Mouse (Mus musculus) CD4-positive, CD25-positive, alpha-beta regulatory T cell, adult 4 months (primary cell): ENCODE measurements around the gene Vps54. TPM values are rescaled to one million over a fixed set of nuclear protein-coding genes. Genes with fewer than 3 reads are reported as not detected.
"Not testable (repeated sequence)": the region's sequence is repeated elsewhere in the genome, so short reads cannot be mapped to it uniquely, and the experiment has no call there.

Experiments used
- ATAC-seq: one replicate; pipeline ENCODE4 v1.8.0; 2017
- polyA plus RNA-seq, 2 experiments: library from polyadenylated mRNA; unstranded; fragments of 100-300 nt; shearing (Covaris generic); gene quantifications; one replicate each; pipeline ENCODE4 v1.2.1; 2017

Gene Vps54
- polyA plus RNA-seq, result 10 to 100 TPM; 83.8 to 89.5 TPM

DNA sequence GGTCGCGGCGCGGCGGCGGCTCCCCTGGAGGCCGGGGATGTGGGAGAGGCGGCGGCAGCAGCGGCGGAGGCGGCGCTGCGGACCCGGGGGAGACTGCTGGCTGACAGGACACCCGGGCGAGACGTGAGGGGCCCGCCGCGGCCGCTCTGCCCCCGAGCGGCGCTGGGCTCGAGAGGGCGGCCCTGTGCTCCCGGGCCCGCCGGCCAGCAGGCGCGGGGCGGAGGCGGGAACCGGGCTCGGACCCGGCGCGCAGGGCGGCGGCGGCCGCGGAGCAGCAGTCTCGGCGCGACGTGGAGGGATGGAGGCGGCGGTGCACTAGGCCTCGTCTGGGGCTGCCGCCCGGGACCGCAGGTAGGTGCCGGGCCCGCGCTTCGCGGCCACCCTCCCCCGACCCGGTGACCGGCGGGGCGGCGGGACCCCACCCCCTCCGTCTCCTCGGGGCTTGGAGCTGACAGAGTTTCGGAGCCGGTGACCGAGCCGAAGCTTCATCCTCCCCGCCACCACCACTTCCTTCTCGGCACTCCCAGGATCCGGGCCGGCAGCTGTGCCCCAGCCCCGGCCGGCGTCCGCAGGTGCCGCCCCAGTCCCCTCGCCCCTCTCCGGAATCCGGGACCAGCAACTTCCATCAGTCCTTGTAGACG lies at the start of gene Vps54:
TSS of gene Vps54 (plus strand) at position 261 of the 641 bp plus-strand sequence.
- ATAC-seq, result peak; percentile 30

DNA sequence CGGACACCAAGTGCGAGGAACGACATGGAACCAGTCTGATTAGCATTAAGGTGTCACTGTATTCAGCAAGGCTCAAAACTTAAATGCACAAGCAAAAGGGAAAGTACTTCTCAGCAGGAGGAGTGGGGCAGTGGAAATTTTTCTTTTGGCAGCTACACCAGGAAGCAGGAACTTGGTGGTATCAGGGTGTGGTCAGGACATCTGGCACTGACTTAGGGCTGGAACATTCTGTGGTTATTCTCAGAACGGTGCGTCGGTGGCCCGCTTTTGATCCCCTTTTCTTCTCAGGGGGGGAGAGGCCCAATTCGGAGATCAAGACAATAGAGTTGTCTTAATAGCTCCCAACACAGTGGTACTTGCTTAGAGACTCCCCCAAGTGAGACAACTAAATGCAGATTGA lies 47.3 kb upstream of the Vps54 start:
- not testable (repeated sequence) for ATAC-seq

DNA sequence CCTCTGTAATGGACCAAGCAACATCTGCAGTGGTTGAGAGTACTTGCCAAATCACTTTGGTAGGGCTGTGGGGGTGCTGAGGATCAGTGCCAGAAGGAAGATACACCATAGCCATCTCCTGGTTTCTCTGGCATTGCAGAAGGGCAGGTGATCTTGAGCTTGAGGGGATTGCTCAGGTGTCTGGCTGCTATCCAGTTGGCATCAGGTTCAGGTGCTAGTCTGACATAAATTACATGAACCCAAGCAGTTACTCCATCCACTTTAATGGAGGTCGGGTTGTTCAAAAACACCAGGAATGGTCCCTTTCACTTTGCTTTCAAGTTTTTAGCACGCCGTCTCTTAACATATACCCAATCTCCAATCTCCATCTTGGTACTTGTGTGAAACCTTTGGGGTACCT lies 44.2 kb upstream of the Vps54 start:
- ATAC-seq, result no peak

DNA sequence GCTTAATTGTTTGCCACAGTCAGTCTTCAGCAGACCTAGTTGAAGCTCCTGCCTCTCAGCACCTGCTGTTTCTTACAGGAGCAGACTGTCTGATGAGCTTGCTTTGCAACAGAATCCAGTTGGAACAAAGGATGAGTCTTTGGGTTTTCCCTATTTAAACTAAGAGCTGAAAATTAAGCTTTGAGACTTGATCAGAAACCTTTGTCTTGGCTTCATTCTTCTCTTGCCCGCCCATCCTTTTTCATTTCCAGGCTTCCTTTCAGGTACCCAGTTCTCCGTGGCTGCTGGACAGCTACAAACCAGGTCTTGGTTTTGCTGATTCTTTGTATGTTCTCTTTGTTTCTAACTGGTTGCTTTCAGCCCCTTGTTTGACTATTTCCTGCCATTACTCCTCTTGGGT lies 30.0 kb upstream of the Vps54 start:
- no peak for ATAC-seq

DNA sequence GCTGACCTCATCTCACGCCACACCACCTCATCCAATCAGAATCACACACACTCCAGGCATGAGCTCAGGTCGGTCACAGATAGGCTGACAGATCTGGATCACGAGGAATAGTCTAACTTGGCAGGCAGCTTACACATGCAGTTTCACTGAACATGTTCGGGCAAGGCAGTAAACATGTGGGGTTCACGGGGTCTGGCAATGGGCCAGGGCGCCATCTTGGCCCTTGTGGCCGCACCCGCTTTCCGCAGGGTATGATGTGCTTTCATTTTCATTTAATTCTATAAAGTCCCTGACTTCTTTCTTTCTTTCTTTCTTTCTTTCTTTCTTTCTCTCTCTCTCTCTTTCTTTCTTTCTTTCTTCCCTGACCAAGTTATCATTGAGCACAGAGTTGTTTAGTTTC lies 29.4 kb upstream of the Vps54 start:
- ATAC-seq, result not testable (repeated sequence)

DNA sequence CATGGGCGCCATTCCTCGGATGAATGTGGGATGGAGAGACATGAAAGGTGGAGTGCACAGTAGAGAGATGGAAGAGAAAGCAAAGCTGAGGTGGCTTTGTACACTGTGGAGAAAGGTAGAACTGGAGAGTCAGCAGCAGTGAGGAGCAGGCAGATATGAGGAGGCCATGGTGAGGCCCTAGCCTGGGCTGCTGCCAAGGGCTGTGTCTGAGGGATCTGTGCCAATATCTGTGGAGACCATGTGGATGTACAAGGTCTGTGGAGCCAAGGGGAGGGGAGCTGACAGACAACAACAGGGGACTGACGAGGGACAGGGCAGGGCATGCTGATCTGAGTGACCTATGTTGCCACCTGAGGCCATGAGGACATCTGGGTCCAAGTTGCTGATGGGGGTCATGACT lies 21.7 kb upstream of the Vps54 start:
- ATAC-seq, result no peak

DNA sequence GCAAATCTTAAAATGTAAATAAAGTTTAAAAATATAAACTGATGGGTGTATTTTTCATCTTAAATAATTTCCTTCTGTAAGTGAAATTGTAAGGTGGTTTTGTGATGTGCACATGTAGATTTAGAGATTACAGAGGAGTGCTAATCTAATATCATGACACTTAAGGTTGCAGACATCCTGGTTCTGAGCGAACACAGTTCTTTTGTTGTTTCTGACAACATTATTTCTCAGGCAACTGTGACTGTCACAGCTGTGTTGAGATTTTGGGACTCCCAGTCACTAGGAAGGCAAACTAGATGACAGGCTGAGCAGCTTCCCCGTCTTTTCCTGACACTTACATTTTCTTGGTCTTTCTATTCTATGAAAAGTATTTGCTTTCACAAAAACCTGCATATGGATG lies 19.8 kb upstream of the Vps54 start:
- ATAC-seq, result peak; percentile 27

DNA sequence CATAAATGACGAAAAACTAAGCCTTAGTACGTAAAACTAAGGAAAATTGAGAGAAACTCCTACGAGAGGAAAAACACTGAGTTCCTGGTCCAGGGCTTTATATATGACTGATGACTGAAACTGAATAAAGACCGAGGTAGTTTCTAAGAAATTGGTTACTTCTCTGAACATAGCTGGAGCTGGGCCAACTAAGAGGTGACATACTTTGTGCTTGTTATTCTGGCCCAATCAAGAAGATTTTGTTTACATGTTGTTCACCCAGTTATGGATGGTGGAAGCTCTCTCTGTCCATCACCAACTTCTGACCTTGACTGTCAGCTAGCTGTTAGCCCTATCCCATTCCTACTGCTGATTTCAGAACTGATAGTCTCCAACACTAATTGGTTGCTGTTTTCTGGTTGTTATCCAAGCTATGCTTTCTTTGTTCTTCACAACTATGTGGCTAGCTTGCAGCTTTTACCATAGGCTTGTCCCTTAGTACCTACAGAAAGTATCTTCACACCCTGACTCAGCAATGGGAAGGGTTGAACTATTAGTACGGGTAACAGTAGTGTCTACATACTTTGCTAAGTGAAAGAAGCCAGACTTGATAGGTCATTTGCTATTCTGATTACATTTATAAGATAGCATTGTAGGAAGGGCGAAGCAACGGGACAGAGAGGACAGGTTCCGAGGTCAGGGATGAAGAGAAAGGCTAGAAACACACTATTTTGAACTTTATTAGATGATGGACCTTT lies 19.1 kb upstream of the Vps54 start:
- no peak for ATAC-seq

DNA sequence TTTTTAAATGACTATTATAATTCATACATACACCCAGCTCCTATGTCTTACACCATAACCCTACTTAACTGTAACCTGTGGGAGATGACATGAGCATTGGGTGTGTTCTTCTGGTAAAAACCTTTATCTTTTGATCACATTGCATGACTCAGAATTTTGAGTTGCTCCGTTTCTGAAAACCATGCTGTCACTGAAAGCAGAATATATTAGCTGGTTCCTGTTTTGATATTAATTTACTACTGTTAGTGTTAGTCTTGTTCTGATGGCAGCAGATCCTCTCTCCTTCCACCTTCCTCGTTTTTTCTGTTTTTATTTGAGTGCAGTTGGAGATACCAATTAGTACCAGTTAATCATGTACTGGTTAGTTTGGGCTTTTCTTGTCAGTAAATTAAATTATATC lies 18.3 kb upstream of the Vps54 start:
- peak; percentile 67 for ATAC-seq

DNA sequence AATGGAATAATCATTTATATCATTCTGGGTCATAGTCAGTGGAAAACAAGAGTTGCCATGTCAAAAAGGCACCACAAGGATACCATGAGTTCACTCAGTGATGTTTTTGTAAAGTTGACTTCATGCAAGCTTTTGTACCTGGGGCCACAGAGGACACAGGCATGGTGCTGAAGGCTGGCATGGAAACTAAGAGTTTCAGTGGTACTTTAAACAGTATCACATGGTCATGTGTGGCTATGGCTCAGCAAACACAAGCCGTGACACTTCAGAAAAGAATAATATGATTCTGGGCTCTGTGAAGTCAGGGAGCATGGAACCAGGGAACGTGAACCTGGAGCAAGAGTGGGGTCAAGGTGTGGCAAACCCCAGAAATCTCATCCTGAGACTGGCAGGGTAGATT lies 17.7 kb upstream of the Vps54 start:
- ATAC-seq, result no peak

DNA sequence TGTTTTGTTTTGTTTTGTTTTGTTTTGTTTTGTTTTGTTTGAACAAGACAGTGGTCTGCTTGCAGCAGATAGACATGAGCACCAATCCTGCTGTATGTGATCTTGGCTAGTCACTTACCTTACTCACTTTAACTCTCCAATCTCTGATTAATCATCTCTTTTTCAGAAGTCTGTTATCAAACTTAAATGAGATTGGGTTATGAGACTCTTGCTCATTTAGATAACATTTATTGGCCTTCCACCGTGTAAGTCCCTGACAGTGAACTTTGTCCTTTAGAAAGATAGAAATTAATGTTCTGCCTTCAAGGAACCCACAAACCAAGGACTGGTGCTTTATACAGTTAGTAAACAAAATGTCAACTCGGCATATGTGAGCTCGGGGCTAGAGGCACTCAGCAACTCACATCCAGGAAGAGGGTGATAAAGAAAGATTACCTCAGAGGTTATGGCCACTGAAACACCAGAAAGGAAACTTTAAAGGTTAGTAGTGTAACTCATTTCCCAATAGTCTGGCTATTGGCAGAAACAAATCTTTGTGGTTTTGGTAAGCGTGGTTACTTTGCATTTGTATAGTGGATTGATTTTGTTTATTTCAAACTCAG lies 16.4 kb upstream of the Vps54 start:
- peak; percentile 66 for ATAC-seq

DNA sequence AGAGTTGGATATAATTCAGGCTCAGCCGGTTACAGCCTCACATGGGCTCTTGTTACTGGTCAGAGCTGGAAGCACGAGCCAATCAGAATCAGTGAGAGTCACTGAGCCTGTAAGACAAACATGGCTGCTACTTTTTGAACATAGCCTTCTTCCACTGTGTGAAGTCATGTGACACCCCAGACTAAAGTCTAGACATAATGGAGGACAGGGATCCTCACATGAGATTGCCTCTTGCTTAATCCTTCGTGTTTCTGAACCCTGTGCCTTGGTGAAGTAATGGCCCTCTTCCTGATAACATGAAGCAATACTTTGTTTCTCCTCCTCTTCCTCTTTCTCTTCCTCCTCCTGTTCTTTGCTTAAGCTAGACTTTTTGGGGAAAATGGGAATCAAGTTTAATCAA lies 15.5 kb upstream of the Vps54 start:
- no peak for ATAC-seq

DNA sequence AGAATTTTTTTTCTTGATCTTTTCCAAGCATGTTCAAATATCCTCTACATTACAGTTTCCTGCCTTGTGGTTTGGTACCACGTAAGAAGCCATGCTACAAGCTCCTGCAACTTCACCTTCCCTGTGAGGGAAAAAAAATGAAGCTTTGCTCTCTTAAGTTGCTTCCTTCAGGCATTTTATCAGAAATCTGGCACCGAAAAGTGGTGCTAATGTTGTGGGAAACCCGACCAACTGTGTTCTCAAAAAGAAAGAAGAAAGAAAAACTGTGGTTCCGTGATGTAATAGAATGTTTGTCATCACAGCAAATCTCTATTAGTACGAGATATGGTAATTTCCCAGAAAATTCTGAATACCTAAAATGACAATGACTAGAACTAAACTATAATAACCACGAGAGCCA lies 15.0 kb upstream of the Vps54 start:
- ATAC-seq, result no peak

DNA sequence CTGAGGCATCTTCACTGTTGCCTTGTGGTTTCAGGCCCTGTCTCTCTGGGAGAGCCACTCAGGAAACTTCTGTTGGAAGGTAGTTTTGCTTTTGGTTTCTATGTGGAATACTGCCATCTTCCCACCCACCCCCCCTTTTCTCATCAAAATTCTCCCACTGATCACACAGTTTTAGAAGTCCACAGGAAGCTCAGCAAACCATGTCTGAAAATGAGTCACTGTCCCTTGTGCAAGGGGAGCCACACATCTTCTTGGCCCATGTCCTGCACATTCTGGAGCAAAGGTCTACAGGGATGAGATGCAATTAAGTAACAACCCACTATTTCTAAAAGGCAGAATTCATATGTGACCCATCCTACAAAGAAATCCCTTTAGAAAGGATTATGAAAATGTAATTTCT lies 14.6 kb upstream of the Vps54 start:
- no peak for ATAC-seq

DNA sequence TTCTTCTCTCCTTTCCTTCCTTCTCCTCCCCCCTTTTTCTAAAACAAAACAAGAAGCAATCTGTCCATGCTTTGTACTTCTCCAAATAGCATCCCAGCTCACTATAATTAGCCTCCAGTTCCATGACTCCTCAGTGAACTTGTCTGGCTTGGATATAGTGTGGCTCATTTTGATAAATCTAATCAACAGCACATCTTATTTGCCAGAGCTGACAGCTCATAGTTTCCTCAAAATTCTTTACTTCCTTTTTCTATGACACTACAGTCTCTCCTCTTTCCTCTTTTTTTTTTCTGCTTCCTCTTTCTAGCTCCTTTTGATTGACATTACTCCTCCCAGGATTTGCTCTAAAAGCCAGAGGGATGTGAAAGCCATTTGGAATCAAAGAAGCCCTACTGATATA lies 14.1 kb upstream of the Vps54 start:
- no peak for ATAC-seq

DNA sequence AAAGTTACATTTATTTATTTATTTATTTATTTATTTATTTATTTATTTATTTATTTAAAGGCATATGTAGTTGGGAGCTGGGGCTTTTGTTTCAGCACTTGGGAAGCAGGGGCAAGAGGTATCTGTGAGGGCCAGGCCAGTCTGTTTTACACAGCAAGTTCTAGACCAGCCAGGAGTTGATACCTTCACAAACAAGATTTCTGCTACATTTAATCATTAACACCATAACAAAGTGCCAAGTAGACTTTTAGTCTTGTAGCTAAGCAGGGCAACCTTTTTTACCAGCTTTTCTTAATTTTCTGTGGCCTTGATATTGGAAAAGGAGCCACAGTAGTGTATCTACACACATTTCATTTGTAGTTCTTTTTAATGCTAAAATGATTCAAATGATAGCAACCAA lies 3.7 kb upstream of the Vps54 start:
- no peak for ATAC-seq

DNA sequence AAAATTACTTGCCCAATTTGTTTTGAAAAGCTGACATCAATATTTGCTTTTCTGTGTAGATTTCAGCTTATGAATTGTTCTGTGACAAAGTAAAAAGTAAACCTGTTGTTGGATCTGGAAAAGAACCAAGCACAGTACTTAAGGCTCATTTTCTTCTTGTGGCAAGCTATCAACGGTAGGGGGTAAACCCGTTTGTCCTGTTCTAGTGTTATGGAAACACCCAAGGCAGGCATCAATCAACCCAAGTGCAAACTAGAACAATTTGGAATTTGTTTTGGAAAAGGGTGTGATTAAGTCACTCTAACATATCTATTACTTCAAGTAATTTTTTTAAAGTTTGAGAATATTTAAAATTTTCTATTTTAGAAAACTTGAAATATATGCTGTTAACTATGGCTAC lies 3.3 kb upstream of the Vps54 start:
- ATAC-seq, result no peak

DNA sequence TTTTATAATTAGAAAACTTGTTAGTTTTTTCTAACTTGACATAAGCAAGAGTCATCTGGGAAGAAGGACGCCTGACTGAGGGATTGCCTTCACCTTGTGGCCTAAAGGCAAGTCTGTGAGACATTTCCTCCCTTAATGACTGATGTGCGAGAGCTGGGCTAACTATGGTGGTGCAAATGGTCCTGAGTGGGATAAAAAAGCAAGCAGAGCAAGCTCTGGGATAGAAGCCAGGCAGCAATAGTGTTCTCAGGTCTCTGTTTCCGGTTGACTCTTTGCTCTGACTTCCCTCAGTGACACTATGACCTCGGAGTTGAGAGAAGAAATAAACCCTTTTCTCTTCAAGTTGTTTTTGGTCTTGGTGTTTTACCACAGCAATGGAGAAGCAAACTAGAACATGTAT lies 2.1 kb upstream of the Vps54 start:
- ATAC-seq, result peak; percentile 21

DNA sequence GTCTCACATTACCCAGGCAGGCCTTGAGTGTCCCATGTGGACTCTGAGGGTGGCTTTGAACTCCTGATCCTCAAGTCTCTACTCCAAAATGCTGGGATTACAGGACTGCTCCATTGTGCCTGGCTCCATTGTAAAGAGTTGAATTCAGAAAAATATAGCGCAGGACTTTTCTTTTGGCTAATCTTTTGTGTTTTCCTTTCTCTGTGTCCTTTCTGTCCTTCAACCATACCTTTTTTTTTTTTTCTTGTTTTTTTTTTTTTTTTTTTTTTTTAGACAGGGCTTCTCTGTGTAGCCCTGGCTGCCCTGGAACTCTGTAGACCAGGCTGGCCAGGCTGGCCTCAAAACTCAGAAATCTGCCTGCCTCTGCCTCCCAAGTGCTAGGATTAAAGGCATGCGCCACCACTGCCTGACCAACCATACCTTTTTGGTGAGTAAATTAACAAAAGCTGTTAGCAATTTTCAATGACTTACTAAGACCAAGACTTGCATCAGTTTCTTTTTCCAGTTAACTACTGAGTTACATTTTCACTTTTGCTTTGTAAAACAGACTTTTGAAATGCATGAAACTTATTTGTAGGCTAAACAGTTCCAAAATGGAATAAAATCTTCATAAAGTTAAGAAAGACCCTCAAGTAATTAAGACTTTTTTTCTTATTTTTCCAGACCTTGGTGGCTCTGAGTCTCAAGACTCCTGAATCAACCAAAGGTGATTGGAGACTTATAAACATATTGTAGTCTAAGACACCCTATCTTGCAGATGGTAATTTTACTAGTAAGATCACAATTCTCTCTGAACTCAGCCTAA lies 1.4 kb upstream of the Vps54 start:
- ATAC-seq, result peak; percentile 39

DNA sequence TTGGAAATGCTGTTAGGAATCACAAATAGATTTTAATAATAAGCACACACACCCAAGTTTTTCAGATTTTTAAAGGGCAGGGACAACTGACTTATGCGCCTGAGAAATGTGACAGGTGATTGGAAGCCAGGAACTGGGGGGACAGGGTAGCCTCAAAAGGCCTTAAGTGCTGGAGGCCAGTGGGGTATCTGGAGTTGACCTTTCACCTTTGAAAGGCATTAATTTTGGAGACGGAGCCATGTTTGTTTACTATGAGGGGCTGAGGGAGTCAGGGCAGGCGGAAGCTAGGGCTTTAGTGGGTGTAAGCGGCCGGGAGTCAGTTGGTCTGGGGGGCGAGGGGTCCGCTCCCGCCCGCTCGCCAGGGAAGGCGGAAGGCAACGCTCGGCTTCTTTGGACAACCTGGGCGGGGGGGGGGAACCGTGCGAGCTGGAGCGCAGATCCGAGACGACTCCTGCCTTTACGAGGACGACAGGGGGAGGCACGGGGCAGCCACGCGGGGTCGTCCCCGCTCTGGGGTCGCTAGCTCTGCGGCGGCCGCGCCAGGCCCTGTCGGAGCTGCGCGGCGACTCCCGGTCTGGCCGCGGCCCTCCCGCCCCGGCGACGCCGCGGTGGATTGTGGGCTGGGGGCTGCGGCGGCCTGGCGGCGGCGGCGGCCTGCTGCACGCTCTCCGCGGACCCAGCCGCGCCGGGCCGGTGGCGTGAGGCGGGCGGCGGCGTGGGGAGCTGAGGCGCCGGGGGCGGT lies 631 bp upstream of the Vps54 start:
- ATAC-seq, result peak; percentile 36

DNA sequence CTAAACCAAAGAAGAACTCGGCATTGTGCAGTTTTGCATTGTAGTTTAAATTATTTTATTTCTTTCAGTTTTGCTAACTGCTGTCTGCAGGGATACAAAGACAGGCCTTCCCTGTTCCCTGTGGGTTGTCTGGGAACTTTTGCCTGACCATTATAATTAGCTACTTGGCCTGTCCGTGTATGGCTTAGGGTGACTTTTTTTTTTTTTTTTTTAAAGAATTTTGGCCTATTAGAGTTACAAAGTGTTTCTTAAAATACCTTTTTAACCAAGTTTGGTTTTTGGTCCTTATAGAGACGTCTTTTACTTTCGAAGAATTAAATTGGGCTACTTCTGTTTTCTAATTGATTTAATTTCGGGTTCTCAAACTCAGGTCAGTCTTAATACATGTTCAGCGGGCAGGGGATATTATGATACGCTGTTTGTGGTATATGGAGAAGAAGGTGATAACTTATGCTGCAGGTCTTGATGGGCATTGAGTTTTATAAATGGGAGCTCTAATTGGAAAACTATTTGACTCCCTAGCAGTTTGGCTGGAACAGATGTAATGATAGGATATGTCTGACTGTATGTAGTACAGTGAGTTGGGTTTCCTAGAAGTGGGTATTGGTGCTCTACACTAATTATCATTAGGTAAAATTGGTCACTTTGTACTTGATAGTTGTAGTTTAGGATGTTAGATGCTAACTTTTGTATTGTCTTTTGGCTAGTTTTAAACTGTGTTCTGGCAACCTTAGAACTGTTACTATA lies 855 bp downstream of the Vps54 start:
- no peak for ATAC-seq

DNA sequence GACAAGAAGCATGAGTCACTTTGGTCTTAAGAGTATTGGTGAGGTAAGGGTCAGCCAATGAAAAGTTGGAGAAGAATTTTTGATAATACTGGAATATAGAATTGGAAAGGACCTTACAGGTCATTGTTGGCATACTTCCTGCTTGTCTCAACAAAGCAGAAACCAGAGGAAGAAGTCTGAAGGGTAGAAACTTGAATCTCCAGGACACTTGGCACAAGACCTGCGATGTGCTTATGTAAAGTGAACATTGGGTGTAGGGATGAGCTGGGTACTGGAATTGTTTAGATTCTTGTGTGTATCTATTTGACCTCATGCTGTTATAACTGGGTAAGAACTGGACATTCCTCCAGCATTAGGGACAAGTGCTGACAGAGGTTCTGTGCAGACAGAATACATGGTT lies 2.3 kb downstream of the Vps54 start:
- no peak for ATAC-seq
